ENCODE assay signal across 8 mouse cellular contexts in genomic region chr1:171032691-171033090, GRCm38 (mm10). TPM values are rescaled to one million over a fixed set of nuclear protein-coding genes. Genes with fewer than 3 reads are reported as not detected.
DNase-seq lines count a peak whose midpoint lies in the region; ATAC-seq lines count a peak whose summit lies in the region.

No protein-coding gene starts in this region.

- no peak for ATAC-seq in erythroblast, adult 5-6 weeks (replicated peaks; ENCODE audit: low FRiP score, poor library complexity, severe bottlenecking)
- no peak for ATAC-seq in intestine, embryonic 14.5 days (replicated peaks; ENCODE audit: low FRiP score, low TSS enrichment, low read depth)
- ATAC-seq in neural tube, embryonic 13.5 days (ENCODE audit: low read depth): no peak

- no peak overlapping the region for H3K27ac ChIP-seq in intestine, embryonic 14.5 days (ENCODE audit: low read depth)
- no peak overlapping the region for H3K27ac ChIP-seq in neural tube, embryonic 13.5 days (replicated peaks)

- H3K36me3 ChIP-seq in erythroblast, embryonic 14.5 days (ENCODE audit: control insufficient read depth): no peaks in the 10 kb centered on the region
- H3K36me3 ChIP-seq in intestine, embryonic 14.5 days (ENCODE audit: control insufficient read depth, insufficient read depth, low read length): no peaks in the 10 kb centered on the region
- H3K36me3 ChIP-seq in neural tube, embryonic 13.5 days: no peaks in the 10 kb centered on the region

- no peaks in the 10 kb centered on the region for H3K9me3 ChIP-seq in erythroblast, embryonic 14.5 days (ENCODE audit: control insufficient read depth, low read length)
- H3K9me3 ChIP-seq in intestine, embryonic 14.5 days (ENCODE audit: control insufficient read depth, low read length): no peaks in the 10 kb centered on the region
- H3K9me3 ChIP-seq in neural tube, embryonic 13.5 days: no peaks in the 10 kb centered on the region

- H3K4me3 ChIP-seq in erythroblast, embryonic 14.5 days (replicated peaks): peak overlapping the region; percentile 69
- H3K4me3 ChIP-seq in intestine, embryonic 14.5 days (ENCODE audit: low read depth, low read length): peak overlapping the region; percentile 61
- H3K4me3 ChIP-seq in neural tube, embryonic 13.5 days: peak overlapping the region; percentile 63

- peak overlapping the region; percentile 14; the same call in 1 of the 2 replicates for H3K9ac ChIP-seq in intestine, embryonic 14.5 days (ENCODE audit: low read length)
- H3K9ac ChIP-seq in neural tube, embryonic 13.5 days: peak overlapping the region; percentile 68

- H3K4me1 ChIP-seq in erythroblast, embryonic 14.5 days (ENCODE audit: control insufficient read depth): peaks cover 56% of the 10 kb centered on the region
- peaks cover 13% of the 10 kb centered on the region; the same call in 1 of the 2 replicates for H3K4me1 ChIP-seq in intestine, embryonic 14.5 days (replicated peaks; ENCODE audit: control insufficient read depth, insufficient read depth, low read length)
- H3K4me1 ChIP-seq in neural tube, embryonic 13.5 days (replicated peaks): peaks cover 30% of the 10 kb centered on the region

- WGBS in intestine, embryonic 14.5 days: 3% methylated on average over 10 of the region's 10 CpGs
- WGBS in neural tube, embryonic 13.5 days: 6% methylated on average over 10 of the region's 10 CpGs

- H3K27me3 ChIP-seq in erythroblast, embryonic 14.5 days (ENCODE audit: control insufficient read depth): peaks cover 37% of the 10 kb centered on the region
- H3K27me3 ChIP-seq in intestine, embryonic 14.5 days (replicated peaks; ENCODE audit: control insufficient read depth, insufficient read depth, low read length): peaks cover 28% of the 10 kb centered on the region
- peaks cover 57% of the 10 kb centered on the region for H3K27me3 ChIP-seq in neural tube, embryonic 13.5 days

- H3K4me2 ChIP-seq in intestine, embryonic 14.5 days (ENCODE audit: low read length): peak overlapping the region; percentile 93
- peak overlapping the region; percentile 89 for H3K4me2 ChIP-seq in neural tube, embryonic 13.5 days

- peak; percentile 14 for DNase-seq in thymus, postnatal 14 days
- DNase-seq in thymus, postnatal 10 days (ENCODE audit: low spot score in 2 of 2): no peak
- DNase-seq in intestine, embryonic 14.5 days (ENCODE audit: low spot score): peak; percentile 58
- no peak for DNase-seq in ovary, postnatal 14 days (ENCODE audit: low spot score)
- DNase-seq in yolk sac, embryonic 10.5 days (ENCODE audit: low spot score): no peak

RNA-seq across cellular contexts. Expression of gene Fcgr4, which starts 14.0 kb away (rescaled TPM):
- not detected in 2 replicates for polyA plus RNA-seq in erythroblast, embryonic 14.5 days (2012)
- total RNA-seq in erythroblast, adult 5-6 weeks (2015; ENCODE audit: low replicate concordance): 15.3 and 27.5 TPM in 2 replicates
- total RNA-seq in erythroblast, adult 5-6 weeks (2017; ENCODE audit: low replicate concordance): 9.3 and 10.6 TPM in 2 replicates
- polyA plus RNA-seq in intestine, embryonic 14.5 days (2014; fragmentation: Nextera tagmentation; extraction: Ambion mirVana): 1.0 and 1.1 TPM in 2 replicates
- polyA plus RNA-seq in neural tube, embryonic 13.5 days (2015; fragmentation: Nextera tagmentation; extraction: Ambion mirVana): not detected in 2 replicates

RNA-seq across cellular contexts. Expression of gene Fcgr3, which starts 32.0 kb away (rescaled TPM):
- 0.06 TPM in 1 of 2 replicates, not detected in the other for polyA plus RNA-seq in erythroblast, embryonic 14.5 days (2012)
- 100 and 146 TPM in 2 replicates for total RNA-seq in erythroblast, adult 5-6 weeks (2015; ENCODE audit: low replicate concordance)
- 78.3 and 110 TPM in 2 replicates for total RNA-seq in erythroblast, adult 5-6 weeks (2017; ENCODE audit: low replicate concordance)
- polyA plus RNA-seq in intestine, embryonic 14.5 days (2014; fragmentation: Nextera tagmentation; extraction: Ambion mirVana): 10.7 and 12.7 TPM in 2 replicates
- 9.0 and 10.9 TPM in 2 replicates for polyA plus RNA-seq in neural tube, embryonic 13.5 days (2015; fragmentation: Nextera tagmentation; extraction: Ambion mirVana)

RNA-seq across cellular contexts. Expression of gene Fcgr2b, which starts 56.3 kb away (rescaled TPM):
- not detected in 2 replicates for polyA plus RNA-seq in erythroblast, embryonic 14.5 days (2012)
- total RNA-seq in erythroblast, adult 5-6 weeks (2015; ENCODE audit: low replicate concordance): 38.0 and 43.5 TPM in 2 replicates
- total RNA-seq in erythroblast, adult 5-6 weeks (2017; ENCODE audit: low replicate concordance): 20.1 and 23.1 TPM in 2 replicates
- 1.1 and 1.2 TPM in 2 replicates for polyA plus RNA-seq in intestine, embryonic 14.5 days (2014; fragmentation: Nextera tagmentation; extraction: Ambion mirVana)
- polyA plus RNA-seq in neural tube, embryonic 13.5 days (2015; fragmentation: Nextera tagmentation; extraction: Ambion mirVana): 0.59 and 0.83 TPM in 2 replicates

Comparison
In these comparisons a context has a peak if more than half of its experiments do, and no peak if none do; other contexts are left out.
1. DNase-seq: peak in thymus, postnatal 14 days (single experiment) and intestine, embryonic 14.5 days (single experiment); none in thymus, postnatal 10 days (0 of 2), ovary, postnatal 14 days (single experiment) and yolk sac, embryonic 10.5 days (single experiment).
2. Peak in every context shown above with its lines, with median percentiles within 50 percentile points of each other: H3K4me3 ChIP-seq.